Mouse (Mus musculus): ENCODE measurements around the gene Clint1. TPM values are rescaled to one million over a fixed set of nuclear protein-coding genes. Genes with fewer than 3 reads are reported as not detected.
A peak's percentile ranks its signal among the peaks of the same experiment; 100 is the strongest.

Gene Clint1
- total RNA-seq, 2 experiments from 2014 or later: 51.1 to 53.1 TPM

GRCm38 (mm10) chr11:45925436-45925835, 73.6 kb downstream of the Clint1 start:
- no peak for DNase-seq (ENCODE audit: low spot score in 2 of 2)

DNA sequence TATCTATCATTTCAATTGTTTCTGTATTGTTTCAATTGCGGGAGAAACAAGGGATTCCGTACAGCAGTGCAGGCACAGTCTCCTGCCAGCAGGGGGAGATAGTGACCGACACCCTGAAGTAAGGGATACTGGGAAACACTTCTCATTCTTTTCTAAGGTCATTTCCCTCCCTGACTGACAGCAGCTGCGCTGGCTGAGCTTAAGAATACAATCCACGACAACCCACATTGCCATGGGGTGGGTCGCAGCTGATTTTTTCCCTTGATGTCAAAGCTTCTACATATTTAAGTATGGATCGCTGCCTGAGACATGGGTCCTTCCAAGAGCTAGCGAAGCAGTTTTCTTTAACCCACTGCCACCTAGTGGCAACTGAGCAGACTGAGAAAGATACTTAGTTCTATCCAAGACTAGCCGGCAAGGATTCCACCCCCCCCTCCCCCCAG, 74.8 kb downstream of the Clint1 start:
- DNase-seq (ENCODE audit: low spot score in 2 of 2): peak; percentile 81 to 82

GRCm38 (mm10) chr11:45927456-45927855, 75.6 kb downstream of the Clint1 start:
- DNase-seq (ENCODE audit: low spot score in 2 of 2): no peak

DNA sequence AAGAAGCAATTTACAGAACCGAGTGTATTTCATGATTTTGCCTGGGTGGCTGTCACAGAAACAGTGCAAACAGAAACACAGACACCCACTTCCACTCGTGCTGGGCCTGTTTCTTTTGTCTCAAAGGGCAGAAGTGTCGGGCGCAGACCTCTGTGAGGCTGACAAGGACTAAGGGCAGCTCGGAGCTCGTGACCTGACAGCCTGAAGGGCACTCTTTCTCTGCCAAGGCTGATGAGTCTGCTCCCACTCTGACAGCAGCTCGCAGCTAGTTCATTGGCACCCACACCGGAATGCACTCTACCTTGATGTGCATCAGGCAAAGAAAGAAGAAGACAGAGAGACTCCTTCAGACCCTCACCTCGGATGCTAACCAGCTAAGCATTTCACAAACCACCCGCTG, 77.7 kb downstream of the Clint1 start:
- no peak for DNase-seq (ENCODE audit: low spot score in 2 of 2)

GRCm38 (mm10) chr11:45932771-45933170, 80.9 kb downstream of the Clint1 start:
- DNase-seq (ENCODE audit: low spot score in 2 of 2): no peak

- no peak for DNase-seq (ENCODE audit: low spot score in 2 of 2)
Observed at GRCm38 (mm10) chr11:45937478-45937877, 85.6 kb downstream of the Clint1 start.

- DNase-seq (ENCODE audit: low spot score in 2 of 2): no peak
Observed at GRCm38 (mm10) chr11:45938917-45939316, 87.1 kb downstream of the Clint1 start.

DNA sequence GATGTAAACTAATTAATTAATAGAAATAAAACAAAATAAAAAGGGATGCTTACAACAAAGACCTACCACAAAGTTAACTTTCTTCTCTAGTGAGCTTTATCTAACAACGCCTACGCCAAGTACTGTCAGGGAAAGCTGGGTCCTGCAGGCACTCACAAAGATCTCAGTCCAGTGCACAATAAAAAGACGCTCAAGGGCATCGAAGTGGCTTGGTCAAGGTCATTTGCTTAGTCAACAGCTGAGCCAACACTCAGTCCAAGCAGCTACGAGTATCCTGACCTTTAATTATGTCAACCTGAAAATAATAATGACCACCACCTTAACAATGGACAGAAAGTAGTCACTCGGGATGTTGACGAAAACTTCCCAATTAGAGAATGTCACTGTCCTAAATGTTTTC, 90.4 kb downstream of the Clint1 start:
- no peak for DNase-seq (ENCODE audit: low spot score in 2 of 2)

GRCm38 (mm10) chr11:45943108-45943705, 91.4 kb downstream of the Clint1 start:
- DNase-seq (ENCODE audit: low spot score in 2 of 2): peak; percentile 48 to 78

DNA sequence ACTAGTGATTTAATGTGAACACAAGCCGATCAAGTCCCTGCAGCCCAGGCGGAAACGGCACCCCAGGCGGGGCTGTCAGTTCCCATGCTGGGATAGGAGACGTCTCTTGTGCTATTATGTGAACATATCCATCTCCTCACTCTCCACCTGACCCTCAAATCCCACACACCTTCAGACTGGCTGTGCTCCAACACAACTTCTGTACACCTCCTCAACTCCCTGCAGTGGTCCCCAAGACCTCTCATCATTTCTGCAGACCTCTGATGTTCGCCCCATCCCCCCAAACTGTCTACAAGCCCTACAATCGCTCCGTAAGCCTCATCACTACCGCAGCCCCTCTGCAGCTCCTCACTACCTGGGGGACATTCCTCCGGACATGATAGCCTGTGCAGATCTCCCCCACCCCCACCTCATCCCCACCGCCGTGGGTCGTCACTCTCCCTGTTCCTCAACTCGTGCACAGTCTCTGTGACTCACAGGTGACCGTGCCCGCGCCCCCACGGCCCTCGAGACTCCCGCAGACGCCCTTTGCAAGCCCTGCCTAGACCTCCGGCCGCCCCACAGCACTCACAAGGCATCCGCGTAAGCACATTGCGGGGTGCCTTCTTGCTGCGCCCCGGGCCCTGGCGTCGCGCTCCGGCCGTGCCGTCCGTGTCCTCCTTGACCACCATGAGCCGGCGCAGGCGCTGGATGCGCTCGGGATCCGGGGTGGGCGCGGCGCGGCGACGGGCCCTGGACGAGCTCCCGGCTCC, 92.2 kb downstream of the Clint1 start:
- DNase-seq (ENCODE audit: low spot score in 2 of 2): peak; percentile 25 to 32

DNA sequence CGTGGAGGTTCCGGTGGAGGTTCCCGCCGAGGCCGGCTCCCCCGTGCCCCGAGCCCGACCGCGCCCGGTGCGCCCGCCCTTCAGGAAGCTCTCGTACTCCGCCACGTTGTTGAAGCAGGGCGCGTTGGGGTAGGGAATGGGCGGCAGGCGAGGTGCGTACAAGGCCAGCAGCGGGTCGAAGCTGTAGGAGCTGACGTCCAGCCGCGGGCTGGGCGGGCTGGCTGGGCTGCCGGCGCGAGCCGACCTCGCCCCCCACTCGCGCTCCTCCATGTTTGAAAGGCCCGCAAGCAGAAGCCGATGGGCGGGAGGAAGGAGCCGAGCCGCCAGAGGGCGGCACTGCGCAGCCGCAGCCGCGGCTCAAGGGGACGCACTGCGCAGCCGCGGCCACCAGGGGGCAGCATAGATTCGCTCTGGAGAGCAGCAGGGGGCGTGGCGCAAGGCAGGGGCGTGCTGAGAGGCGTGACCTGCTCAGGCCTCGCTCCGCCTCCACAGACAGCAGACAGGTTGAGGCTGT, 92.8 kb downstream of the Clint1 start, which contains the start of gene Lsm11:
TSS of gene Lsm11 (minus strand) at position 293 of the 514 bp plus-strand sequence.
- DNase-seq (ENCODE audit: low spot score in 2 of 2): peak; percentile 96 to 98

GRCm38 (mm10) chr11:45946796-45947195, 94.9 kb downstream of the Clint1 start:
- peak in 1 of 2 experiments; percentile 31 for DNase-seq (ENCODE audit: low spot score in 2 of 2)

DNA sequence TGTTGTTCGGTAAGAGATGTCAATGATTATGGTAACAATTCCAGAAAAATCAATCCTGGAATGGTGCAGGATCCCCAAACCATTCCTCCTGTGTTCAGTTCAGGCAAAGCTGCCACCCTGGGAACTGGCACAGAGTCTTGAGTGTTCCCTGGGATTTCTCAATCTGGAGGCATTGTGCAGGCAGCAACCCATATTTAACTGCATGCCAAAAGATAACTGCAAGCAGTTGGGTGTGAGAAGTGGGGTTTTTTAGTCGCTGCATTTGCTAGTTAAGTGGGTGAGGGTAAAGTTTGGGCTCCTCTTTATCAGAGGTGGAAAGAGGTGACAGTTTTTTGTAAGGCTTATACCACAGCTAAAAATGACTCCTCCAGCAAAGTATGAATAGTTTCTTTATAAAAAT, 95.6 kb downstream of the Clint1 start:
- peak; percentile 22 to 70 for DNase-seq (ENCODE audit: low spot score in 2 of 2)

DNA sequence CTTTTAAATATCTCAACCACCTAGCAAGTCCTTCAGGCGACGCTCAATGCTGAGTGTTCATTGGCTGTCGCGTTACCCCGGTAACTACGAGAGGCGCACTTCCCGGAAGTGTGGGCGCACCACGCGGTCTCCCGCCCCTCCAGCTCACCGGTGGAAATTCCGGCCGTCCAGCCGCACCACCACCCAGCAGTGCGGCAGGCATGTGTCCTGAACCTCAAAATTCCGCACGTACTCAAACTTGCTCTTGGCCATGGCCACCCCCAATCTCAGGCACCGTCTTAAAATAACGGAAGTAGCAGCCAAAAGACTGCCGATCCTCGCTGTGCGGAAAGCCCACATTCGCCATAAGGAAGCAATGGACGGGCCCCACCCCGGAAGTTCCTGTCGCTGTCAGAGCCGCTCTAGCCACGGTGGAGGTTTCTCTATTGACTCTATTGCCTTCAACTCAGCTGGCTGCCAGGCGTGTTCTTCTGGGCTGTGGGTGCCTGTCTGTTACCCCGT, 103.3 kb downstream of the Clint1 start, which contains the start of gene Thg1l:
TSS of gene Thg1l (minus strand) at position 368 of the 501 bp plus-strand sequence.
- peak; percentile 90 to 94 for DNase-seq (ENCODE audit: low spot score in 2 of 2)

DNA sequence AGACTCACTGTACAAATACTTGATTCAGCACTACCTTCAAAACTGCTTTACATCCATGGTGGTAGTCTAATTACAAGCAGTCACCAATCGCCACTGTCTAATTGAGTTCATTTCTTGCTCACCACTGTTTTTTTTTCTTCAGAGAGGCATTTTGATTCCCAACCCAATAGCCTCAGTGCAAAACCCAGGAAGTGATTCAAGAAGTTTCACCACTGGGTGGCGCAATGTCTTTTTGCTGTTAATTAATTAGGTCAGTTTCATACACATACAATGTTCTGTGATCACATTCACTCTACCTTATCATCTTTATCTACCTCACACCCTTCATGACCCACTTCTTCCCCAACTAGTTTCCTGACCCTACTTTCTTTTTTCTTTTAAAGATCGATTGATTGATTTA, 107.7 kb downstream of the Clint1 start:
- DNase-seq (ENCODE audit: low spot score in 2 of 2): no peak

- no peak for DNase-seq (ENCODE audit: low spot score in 2 of 2)
Observed at GRCm38 (mm10) chr11:45960003-45960402, 108.2 kb downstream of the Clint1 start.

Small RNA genes lying within 50 kb of the gene (microRNA-seq; reads per million reads assigned to microRNA genes)
- 0 reads per million in 2 experiments for gene Gm22751

Other genes starting within 250 kb of the Clint1 start
- gene Lsm11, start 92.9 kb downstream of the Clint1 start, total RNA-seq (2021): 100 to 1,000 TPM; 124 to 127 TPM
- gene Thg1l, start 103.4 kb downstream of the Clint1 start, total RNA-seq (2021): 10 to 100 TPM; 11.0 to 15.2 TPM
- under 1 TPM; 0.28 to 0.41 TPM for gene Sox30, start 128.3 kb downstream of the Clint1 start, total RNA-seq (2021)
- 1 to 10 TPM; 2.7 to 6.0 TPM for gene Gm12166, start 200.3 kb downstream of the Clint1 start, total RNA-seq (2021)
- gene Adam19, start 203.9 kb downstream of the Clint1 start, total RNA-seq (2021): 10 to 100 TPM; 27.5 to 28.4 TPM

Data from layer of hippocampus, postnatal 14 days (tissue).